Mouse (Mus musculus) lung, postnatal 14 days (tissue): Measurements from ENCODE around the gene Gm12569.
A peak's percentile ranks its signal among the peaks of the same experiment; 100 is the strongest.

Source experiments
- DNase-seq: peaks from one replicate; pipeline ENCODE4 v3.0.0; 2021

Gene Gm12569

GRCm38 (mm10) chr11:51220308-51220707 is at the start of gene Gm12569:
Gene Gm12569 (plus strand): TSS chr11:51220473.
- DNase-seq = no peak

GRCm38 (mm10) chr11:51202726-51203125 is 17.5 kb upstream of the Gm12569 start:
- no peak for DNase-seq

- no peak for DNase-seq
Observed at GRCm38 (mm10) chr11:51207758-51208157, 12.5 kb upstream of the Gm12569 start.

- no peak for DNase-seq
Observed at GRCm38 (mm10) chr11:51211426-51211825, 8.8 kb upstream of the Gm12569 start.

GRCm38 (mm10) chr11:51214021-51214420 is 6.3 kb upstream of the Gm12569 start:
- no peak for DNase-seq

- no peak for DNase-seq
Observed at GRCm38 (mm10) chr11:51219396-51219980, 785 bp upstream of the Gm12569 start.

GRCm38 (mm10) chr11:51227104-51227503 is 6.8 kb downstream of the Gm12569 start:
- DNase-seq = no peak

- DNase-seq = no peak
Observed at GRCm38 (mm10) chr11:51234626-51235025, 14.4 kb downstream of the Gm12569 start.

- DNase-seq = no peak
Observed at GRCm38 (mm10) chr11:51242897-51243296, 22.6 kb downstream of the Gm12569 start.

- no peak for DNase-seq
Observed at GRCm38 (mm10) chr11:51257006-51257405, 36.7 kb downstream of the Gm12569 start.

GRCm38 (mm10) chr11:51261680-51262219 is 41.5 kb downstream of the Gm12569 start, which contains the start of gene Clk4:
Gene Clk4 (plus strand): TSS chr11:51261730.
- DNase-seq = no peak

GRCm38 (mm10) chr11:51262342-51263285 is 42.3 kb downstream of the Gm12569 start, which contains the start of gene BC049762:
Gene BC049762 (minus strand): TSS chr11:51263046.
- peak; percentile 99 for DNase-seq

- DNase-seq = peak; percentile 71
Observed at GRCm38 (mm10) chr11:51263286-51263831, 43.1 kb downstream of the Gm12569 start.

GRCm38 (mm10) chr11:51264352-51264751 is 44.1 kb downstream of the Gm12569 start:
- DNase-seq = peak; percentile 51

- DNase-seq = peak; percentile 18
Observed at GRCm38 (mm10) chr11:51265326-51265725, 45.1 kb downstream of the Gm12569 start.

- DNase-seq = no peak
Observed at GRCm38 (mm10) chr11:51274418-51274817, 54.1 kb downstream of the Gm12569 start.
